ENCODE assay signal across 21 mouse cellular contexts in genomic region chr16:24577798-24578197, GRCm38 (mm10).
A peak's percentile ranks its signal among the peaks of the same experiment; 100 is the strongest.
DNase-seq lines count a peak whose midpoint lies in the region; ATAC-seq and TF ChIP-seq lines count a peak whose summit lies in the region.
"Had no signal": no experiment of that assay in that cellular context is flagged by ENCODE, and none has a peak within 500 bp of the region (broad histone marks: within the 10 kb centered on the region; RNA-seq: fewer than 3 reads in every experiment).

No protein-coding gene starts in this region.

- no peak for TF ChIP-seq CTCF in lung, postnatal 0 days (IDR thresholded peaks at IDR 0.05)

- H3K4me2 ChIP-seq in lung, postnatal 0 days (replicated peaks; ENCODE audit: low read depth, low read length), result no peak overlapping the region
- H3K4me2 ChIP-seq: embryonic facial prominence, embryonic 15.5 days; heart, embryonic 12.5 days; hindbrain, embryonic 15.5 days had no signal

- peak overlapping the region; percentile 51; the same call in 1 of the 2 replicates for H3K27ac ChIP-seq in lung, postnatal 0 days (ENCODE audit: low read length)
- H3K27ac ChIP-seq: embryonic facial prominence, embryonic 15.5 days; forebrain, embryonic 10.5 days; heart, adult 2 months; hindbrain, embryonic 10.5 days; hindbrain, embryonic 15.5 days had no signal

- H3K9ac ChIP-seq in lung, postnatal 0 days (replicated peaks; ENCODE audit: low read depth), result no peak overlapping the region
- H3K9ac ChIP-seq: embryonic facial prominence, embryonic 15.5 days; heart, embryonic 12.5 days; hindbrain, embryonic 15.5 days had no signal

- H3K36me3 ChIP-seq in lung, postnatal 0 days (ENCODE audit: insufficient read depth, low read length), result no peaks in the 10 kb centered on the region
- no peaks in the 10 kb centered on the region for H3K36me3 ChIP-seq in splenic B cell, adult 2 months (ENCODE audit: control insufficient read depth, insufficient read depth, low read length, poor library complexity, severe bottlenecking)
- H3K36me3 ChIP-seq: embryonic facial prominence, embryonic 15.5 days; forebrain, embryonic 10.5 days; heart, embryonic 12.5 days; hindbrain, embryonic 10.5 days; hindbrain, embryonic 15.5 days had no signal

- no peaks in the 10 kb centered on the region for H3K27me3 ChIP-seq in lung, postnatal 0 days (replicated peaks; ENCODE audit: insufficient read depth, low read length)
- H3K27me3 ChIP-seq in splenic B cell, adult 2 months (ENCODE audit: control insufficient read depth, insufficient read depth, low read length, poor library complexity, severe bottlenecking), result no peaks in the 10 kb centered on the region
- H3K27me3 ChIP-seq: embryonic facial prominence, embryonic 15.5 days; heart, embryonic 12.5 days; hindbrain, embryonic 15.5 days had no signal

- DNase-seq in lung, postnatal 0 days (ENCODE audit: low spot score), result peak; percentile 78
- DNase-seq in lung, postnatal 4 days, result no peak
- DNase-seq in splenic B cell, adult 2 months (ENCODE audit: low read depth, low spot score), result peak; percentile 11
- no peak for DNase-seq in kidney, postnatal 36 days
- DNase-seq in liver, result no peak
- DNase-seq: adrenal gland, adult 2 months; adrenal gland, postnatal 25 days; cerebellum, adult 2 months; cerebellum, postnatal 10 days; embryo, embryonic 11 days; gastrocnemius, postnatal 10 days; heart, adult 2 months had no signal

- no peak overlapping the region for H3K4me3 ChIP-seq in lung, postnatal 0 days (ENCODE audit: low read depth, low read length)
- H3K4me3 ChIP-seq: embryonic facial prominence, embryonic 15.5 days; erythroblast, embryonic 14.5 days; forebrain, embryonic 10.5 days; heart, adult 2 months; heart, embryonic 12.5 days; hindbrain, embryonic 10.5 days; hindbrain, embryonic 15.5 days had no signal

- TF ChIP-seq EP300 in lung, postnatal 0 days (IDR thresholded peaks at IDR 0.05), result no peak

- no peaks in the 10 kb centered on the region for H3K9me3 ChIP-seq in lung, postnatal 0 days (ENCODE audit: low read length)
- H3K9me3 ChIP-seq: embryonic facial prominence, embryonic 15.5 days; forebrain, embryonic 10.5 days; heart, embryonic 12.5 days; hindbrain, embryonic 10.5 days; hindbrain, embryonic 15.5 days had no signal

- ATAC-seq in lung, postnatal 0 days, result peak; percentile 47; the same call in 1 of the 2 replicates
- ATAC-seq in granulocyte monocyte progenitor cell, adult 5-6 weeks (replicated peaks; ENCODE audit: poor library complexity, severe bottlenecking), result peak; percentile 93
- peak; percentile 87 for ATAC-seq in megakaryocyte, adult 5-6 weeks (ENCODE audit: poor library complexity, severe bottlenecking)
- ATAC-seq: forebrain, embryonic 14.5 days had no signal

- WGBS in lung, postnatal 0 days, result 70% methylated on average over 2 of the region's 2 CpGs

- H3K4me1 ChIP-seq in lung, postnatal 0 days (ENCODE audit: insufficient read depth, low read depth, low read length), result peaks cover 24% of the 10 kb centered on the region; the same call in 1 of the 2 replicates
- H3K4me1 ChIP-seq: embryonic facial prominence, embryonic 15.5 days; forebrain, embryonic 10.5 days; hindbrain, embryonic 10.5 days; hindbrain, embryonic 15.5 days had no signal

Comparison
In these comparisons a context has a peak if more than half of its experiments do, and no peak if none do; other contexts are left out.
1. DNase-seq: peak in lung, postnatal 0 days (single experiment) and splenic B cell, adult 2 months (single experiment); none in lung, postnatal 4 days (0 of 2), kidney, postnatal 36 days (0 of 2) and liver (single experiment).
2. Peak in every context shown above with its lines, with median percentiles within 50 percentile points of each other: ATAC-seq.